Mouse (Mus musculus) cerebellum, adult (tissue): ENCODE data around the gene Snrk.

Source experiments
- ATAC-seq: cut with Nextera tagmentation; 2 replicates; pipeline ENCODE4 v1.9.2; 2017; ENCODE audit warnings: mild to moderate bottlenecking, moderate library complexity, mixed read lengths; ENCODE audit not compliant: insufficient number of reproducible peaks, low FRiP score, low TSS enrichment

Snrk gene

DNA sequence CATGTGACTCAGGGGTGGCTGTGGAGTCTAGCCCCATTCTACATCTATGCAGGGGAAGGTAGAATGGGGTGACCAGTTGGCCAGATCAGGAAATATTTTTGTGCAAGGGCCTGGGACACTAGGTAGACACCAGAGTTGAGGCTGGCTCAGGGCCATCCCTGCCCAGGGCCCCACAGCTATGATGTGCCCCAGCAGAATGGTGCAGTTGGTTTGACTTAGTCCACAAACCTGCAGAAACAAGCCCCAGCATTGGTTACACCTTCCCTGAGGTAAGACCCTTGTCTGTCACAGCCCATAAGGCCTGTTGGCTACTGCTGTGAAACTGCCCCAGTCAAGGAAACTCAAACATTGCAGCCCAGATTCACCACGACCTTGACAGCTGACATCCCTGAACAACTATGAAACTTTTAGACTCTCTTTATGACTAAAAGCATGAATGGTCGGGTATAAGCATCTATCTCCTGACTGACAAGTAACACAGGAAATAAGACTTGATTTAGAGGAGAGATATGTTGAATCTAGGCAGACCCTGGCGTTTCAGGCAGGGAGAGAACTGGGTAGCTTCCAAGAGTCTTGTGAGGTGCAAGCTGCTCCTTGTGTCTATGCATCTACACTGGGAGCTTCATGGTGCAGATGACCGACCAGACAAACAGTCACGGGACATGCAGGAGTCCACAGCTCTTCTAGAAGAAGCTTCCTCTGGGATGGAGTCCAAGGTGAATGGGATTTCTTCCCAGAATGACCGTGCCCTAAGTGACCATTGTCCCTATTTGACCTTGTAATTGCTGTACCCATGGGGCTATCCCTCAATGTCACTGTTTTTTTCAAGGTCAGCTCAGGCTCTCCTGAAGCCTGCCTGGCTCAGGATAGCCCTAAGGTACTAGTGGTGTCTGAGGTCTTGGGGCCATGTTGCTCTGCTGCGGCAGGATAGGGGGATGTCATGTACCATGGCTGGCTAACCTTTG lies 60.5 kb downstream of the Snrk start:
- ATAC-seq, result no peak

DNA sequence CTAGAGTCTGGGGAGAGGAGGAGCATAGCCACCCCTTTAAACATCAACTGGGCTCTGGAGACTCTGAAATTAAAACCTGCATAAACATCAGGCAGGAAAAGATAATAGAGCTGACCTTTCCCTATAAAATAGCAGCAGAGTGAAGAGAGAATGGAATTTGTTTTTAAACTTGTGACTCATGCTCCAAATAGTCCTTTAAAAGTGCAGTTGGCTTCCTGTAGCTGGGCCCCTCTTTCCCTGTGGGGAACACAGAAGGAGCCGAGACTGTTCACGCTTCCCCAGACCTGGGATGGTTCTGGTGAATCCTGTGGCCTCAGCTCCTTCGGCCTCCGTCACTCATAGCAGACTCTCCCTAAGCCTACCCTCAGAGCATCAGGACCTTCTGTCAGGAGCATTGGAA lies 61.4 kb downstream of the Snrk start:
- no peak for ATAC-seq

DNA sequence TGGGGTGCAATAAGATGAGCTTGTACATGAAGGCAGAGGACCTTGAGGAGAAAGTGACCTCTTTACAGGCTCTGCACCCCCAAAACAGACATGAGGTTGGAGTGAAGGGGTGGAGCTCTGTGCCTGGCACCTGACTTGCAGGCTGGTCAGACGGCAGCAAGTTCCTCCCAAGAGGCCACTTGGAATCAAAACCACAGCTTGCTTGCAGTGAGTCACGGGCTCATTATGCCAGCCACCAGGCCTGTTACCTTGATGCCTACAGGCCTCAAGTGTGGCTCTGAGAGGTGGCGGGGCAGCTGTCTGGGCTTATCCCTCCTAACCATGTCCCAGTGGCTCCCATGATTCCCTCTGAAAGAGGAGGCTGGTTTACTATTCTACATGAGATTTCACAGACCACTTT lies 63.0 kb downstream of the Snrk start:
- ATAC-seq, result no peak

DNA sequence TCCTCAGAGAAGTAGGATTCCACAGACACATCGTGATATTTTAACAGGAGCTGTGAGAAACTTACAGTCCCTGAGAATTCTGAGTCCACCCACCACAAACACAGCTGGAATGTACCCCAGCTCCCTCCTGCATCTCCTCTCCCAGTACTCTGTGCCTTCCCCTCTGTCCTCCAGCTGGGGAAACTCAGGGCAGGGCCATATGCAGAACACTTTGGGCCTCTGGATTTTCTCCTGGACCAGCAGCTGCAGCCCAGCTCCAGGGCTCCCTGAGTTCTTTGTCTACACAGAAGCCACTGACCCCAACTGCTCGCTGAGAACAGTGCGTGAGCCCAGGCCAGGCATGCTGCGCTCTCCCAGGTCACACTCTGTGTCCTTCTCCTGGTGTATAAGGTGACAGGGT lies 66.0 kb downstream of the Snrk start:
- no peak for ATAC-seq

DNA sequence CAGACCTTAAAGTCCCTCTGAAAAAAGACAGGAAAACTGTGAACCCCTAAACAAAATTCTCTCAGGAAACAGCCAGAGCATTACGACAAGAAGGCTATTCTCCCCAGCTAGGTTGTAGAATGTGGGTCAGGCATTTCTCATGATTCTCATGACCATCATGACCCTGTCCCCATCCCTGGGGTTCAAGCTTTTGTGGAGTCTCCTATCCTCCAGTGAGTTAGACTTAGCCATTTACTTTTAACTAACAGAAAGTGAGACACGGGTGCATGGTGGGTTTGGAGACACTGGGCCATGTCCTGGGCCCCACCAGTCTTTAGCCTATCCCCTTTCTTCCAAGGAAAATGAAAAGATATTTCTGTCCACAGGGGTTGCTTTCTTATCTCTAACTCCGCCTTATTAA lies 67.3 kb downstream of the Snrk start:
- ATAC-seq, result no peak

DNA sequence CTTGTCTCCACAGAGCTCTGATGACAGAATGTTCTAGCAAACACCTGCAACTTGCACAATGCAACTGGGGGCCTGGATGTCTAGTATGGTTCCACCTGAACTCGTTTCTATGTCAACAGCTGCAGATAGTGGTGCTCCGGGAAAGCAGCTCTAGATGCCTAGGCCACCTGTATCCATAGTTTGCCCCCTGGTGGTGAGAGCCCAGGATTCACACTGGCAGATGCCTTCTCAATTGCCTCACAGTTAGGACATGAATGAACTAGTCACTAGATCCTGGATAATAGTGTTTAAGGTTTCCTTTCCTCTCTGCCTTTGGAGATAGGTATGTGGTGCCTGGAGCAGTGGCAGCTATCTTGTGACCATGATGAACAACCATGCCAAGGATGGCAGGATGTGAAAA lies 68.0 kb downstream of the Snrk start:
- ATAC-seq, result peak; percentile 65; the same call in 1 of the 2 replicates

DNA sequence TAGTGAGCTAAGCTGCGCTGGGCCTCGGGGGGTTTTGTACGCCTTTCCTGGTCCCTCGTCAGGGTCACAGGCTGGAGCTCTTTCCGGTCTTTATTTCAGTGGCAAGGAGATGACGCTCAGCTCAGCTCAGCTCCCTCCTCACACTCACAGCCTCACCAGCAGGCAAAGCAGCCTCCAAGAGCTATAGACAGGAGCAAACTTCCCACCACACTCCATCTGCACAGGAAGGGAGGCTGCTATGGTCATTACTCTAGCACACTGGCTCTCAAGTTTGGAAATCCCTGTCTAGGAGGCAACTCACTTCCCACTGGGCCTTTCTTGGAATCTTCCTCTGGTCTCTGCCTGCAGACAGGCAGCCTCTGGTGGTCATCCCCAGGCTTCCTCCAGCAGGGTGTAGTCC lies 68.9 kb downstream of the Snrk start:
- ATAC-seq, result no peak

DNA sequence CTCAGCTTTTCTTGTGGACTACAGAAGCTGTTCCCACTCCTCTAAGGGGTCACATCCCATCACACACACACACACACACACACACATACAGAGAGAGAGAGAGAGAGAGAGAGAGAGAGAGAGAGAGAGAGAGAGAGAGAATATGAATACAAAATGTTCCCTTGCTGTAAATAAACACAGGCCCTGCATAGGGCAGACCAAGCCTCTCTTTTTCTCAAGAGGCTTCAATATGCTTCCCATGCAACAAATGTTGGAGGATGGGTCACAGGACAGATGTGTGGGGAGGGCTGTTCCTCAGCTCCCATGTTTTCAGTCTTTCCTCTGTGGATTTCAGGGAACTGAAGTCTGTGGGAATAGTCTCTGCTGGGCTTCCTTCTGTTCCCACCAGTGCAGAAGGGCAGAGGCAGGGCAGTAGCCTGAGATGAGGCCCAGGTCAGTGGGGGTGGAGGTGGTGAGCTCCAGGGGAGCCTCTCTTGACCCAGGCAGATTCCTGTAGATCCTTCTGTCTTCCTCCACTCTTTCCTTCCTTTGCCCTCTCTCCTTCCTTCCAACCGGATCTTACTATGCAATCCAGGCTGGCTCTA lies 69.7 kb downstream of the Snrk start:
- no peak for ATAC-seq

DNA sequence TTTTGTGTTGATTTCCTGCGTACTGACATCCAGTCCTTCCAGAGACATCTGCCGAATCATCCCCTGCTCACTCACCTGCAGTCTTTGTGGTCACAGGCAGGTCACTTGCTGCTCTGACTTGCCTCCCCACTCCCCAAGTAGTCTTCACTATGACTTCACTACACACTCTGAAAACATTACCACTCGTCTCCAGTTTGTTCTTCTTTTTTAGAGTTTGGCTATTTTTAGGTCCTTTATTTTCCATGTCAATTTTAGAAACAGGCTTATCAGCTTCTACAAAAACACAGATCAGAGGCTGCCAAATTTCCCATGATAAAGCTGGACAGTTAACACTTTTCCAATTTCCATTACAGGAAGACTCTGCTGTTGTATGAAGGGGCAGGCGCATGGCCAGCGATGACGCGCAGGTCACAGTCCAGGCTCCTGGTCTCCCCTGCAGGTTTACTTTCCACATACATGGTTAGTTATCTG lies 70.4 kb downstream of the Snrk start:
- ATAC-seq, result no peak

DNA sequence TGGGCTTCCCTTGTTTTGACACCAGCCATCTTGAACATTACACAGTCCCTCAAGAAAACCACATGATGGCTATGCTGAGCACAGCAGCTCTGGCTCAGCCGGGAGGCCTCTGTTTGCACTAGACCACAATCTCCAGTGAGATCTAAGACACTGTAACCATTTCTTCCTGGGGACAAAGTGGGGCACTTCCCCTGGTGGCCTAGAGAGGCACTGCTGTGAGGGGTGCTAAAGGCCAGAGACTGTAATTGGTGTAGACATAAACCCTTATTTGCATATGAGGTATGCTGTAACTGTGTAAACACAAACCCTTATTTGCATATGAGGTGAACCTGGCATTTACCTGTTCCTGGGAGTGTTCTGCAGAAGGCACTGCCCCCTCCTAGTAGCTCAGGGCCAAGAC lies 71.7 kb downstream of the Snrk start:
- ATAC-seq, result no peak

DNA sequence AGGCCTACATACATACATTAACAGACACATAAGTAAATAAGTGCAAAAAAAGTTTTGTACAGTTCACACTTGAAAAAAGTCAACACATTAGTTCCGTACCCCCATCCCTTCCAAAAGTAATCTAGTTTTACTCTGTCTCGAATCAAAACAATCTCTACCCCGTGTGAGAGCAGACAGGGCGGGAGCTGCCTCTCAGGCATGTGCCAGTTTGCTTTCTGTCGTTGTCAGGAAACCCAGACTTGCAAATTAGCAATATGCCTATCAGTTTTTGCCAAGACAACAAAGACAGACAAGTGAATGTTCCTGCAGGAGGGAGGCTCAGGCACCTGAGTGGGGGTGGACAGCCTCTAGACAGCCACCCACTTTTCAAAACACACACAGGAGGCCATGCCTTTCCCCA lies 76.3 kb downstream of the Snrk start:
- no peak for ATAC-seq

DNA sequence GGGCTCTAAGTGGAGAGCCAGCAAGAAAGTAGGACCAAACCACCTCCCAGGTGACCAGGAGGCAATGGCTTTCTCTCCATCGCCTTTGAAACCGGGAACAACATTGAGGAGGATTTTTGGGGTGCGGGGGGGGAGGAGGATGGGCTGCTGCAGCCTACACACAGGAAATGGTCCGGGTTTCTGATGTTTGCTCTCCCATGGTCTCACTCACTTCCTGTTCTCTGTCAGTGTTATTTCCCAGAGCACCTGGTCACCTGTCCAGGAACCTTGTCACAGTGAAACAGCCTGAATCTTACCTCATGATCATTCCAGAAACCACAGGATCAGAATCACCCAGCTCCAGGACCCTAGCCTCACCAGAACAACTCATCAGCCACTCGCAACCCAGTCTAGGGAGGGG lies 76.8 kb downstream of the Snrk start:
- no peak for ATAC-seq

DNA sequence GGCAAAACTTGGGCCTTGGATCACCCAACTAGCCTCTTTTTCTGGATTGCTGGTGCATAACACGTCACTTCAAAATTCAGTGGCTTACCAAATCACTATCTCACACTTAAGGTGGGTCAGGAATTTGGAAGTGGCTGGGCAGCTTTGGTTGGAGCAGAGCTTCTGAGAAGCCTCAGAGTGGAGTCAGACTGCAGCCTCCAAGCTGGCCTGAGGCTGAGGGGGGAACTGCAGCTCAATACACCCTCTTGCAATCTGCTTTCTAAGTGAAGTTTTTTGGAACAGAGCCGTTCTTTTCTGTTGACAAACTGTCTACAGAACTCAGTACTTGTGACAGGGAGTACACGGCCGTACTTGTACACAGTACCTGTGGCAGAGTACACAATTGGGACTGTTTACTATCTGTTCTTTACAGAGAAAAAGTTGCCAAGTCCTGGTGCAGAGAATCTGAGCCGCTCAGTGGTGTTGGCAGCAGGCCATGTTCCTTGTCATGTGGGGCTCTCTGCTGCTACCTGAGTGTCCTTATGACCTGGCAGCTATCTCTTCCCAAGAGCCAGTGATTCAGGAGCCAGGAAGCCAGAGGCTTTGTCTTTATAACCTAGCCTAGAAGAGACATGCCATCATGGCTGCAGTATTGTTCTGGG lies 78.1 kb downstream of the Snrk start:
- ATAC-seq, result peak; percentile 60; the same call in 1 of the 2 replicates

DNA sequence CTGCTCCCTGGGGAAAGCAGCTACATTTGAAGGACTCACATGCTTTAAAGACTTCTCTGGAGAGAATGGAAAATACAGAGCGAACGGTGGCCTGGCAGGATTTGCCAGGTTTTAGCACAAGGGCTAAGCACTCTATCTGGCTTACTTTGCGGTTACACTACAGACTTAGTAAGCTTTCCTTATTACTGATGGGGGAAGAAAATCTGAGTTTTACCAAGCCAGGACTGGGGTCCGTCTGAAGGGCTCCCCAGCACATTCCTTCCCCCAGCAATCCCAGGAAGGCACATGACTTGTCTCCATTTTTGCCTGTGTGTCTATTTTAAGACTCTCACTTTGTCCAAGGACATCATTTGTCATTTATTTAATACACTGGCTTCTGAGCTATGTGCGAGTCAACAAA lies 80.0 kb downstream of the Snrk start:
- ATAC-seq, result no peak

DNA sequence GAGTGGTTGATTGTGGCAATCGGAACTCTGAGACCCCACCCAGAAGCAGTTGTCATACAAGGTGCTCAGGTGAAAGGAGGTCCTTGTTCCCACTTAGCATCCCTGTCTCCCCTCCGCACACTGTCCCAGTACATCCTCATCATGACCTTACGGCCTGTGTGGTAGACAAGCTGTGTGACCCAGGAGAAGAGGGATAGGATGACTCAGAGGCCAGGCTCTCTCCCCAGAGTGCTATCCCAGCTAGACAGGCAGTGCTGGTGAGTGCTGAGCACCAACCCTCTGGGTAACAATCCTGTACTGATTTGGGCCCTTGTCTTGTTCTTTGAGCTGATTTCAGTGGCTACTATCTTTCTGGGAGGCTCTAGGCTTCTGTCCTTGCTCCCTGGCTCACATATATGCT lies 81.6 kb downstream of the Snrk start:
- ATAC-seq, result no peak

DNA sequence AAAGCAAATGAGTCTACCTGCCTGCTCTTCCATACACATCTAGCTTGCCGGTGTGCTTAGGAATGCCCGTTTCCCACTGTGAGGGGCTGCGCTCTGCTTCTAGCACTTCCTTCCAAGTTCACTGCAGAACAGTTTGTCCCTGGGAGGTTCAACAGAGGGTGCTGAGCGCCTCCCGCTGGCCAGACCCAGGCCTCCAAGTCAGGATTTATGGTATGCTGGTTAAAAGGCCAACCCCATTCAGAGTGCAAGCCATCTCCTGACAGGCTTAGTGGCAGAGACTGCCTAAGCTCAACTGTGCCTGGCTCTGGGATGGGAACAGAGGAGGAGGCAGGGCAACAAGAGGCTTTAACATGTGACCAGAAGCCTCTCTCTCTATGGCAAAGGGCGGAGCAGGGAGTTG lies 82.2 kb downstream of the Snrk start:
- no peak for ATAC-seq

DNA sequence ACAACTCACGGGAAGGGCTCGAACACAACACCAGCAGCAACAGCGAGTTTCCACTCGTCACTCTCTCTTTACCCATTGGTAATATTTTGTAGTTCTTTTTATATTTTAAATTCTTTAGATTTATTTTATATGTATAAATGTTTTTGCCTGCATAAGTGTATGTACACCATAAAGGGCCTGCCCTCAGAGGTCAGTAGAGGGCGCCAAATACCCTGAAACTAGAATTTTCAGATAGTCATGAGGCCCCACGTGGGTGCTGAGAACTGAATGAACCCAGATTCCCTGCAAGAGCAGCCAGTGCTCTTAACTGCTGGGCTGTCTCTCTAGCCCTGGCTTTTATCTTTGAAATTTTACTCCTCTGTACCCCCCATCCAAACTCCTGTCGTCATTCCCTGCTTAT lies 87.4 kb downstream of the Snrk start:
- no peak for ATAC-seq

DNA sequence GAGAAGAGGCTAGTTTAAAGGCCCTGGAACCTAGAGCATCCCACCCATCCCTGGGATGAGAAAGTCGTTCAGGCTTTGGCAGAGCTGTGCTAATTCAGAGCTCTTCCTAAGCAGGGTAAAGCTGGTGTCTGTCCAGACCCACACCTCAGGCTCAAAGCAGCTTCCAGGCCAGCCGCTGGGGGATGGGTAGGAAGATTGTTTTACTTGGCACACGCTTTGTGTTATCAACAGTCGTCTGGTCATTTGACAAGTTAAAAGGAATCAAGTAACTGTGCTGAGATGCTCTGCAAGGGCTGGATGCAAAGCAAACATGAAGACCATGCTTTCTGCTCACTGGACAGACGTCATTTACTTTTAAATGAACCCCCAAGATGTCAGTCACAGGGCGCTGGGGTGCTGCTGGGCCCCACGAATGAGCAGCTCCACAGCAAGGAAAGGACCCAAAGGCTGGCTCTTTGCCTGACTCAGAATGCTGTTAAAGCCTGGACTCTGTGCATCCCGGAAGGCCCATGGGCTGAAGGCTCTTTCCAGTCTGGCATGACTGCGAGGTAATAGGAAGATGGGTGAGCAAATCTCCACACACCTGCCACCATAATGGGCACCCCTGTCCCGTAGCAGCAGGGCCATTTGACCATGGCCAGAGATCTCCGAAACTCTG lies 88.6 kb downstream of the Snrk start:
- no peak for ATAC-seq

DNA sequence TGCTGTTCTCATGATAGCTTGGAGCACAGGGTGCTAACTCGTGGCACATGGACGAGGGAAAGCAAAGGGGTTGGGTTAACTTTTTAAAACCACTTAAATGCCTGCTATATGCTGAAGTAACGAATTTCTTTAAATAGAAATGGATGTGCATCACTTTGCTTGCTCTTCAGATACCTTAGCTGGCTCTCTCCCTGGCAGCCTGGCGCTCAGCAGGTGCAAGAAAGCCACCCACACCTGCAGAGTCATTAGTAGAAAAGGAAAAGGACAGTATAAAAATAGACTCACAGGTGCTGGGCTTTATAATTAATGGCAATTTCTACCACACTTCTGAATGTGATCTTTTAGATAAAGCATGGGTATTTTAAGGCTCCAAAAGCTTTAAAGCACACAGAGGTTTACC lies 91.2 kb downstream of the Snrk start:
- no peak for ATAC-seq

DNA sequence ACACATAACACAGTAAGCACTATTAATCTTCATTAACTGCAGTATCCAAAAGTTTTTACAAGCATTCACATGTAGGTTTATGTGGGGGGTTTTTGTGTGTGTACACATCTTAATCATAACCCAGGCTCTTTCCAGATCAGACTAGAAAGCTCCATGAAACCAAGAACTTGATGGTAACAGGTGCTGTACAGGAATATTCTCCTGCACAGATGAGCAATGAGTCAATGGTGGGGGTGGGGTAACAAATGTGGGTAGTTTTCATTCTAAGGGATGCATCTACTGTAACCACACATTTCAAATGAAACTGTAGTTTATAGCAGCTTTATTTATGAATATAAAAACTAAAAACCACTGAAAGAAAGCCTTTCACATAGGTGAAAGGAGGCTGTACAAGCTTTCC lies 98.1 kb downstream of the Snrk start:
- no peak for ATAC-seq
